Mouse (Mus musculus) stomach, postnatal 0 days (tissue): ENCODE results near the gene Aldh2.

Experiments
- CTCF ChIP-seq: IDR thresholded peaks from 2 replicates; pipeline ENCODE4 v1.5.1; 2016; ENCODE audit warnings: antibody characterized with exemption, low read depth, mild to moderate bottlenecking, moderate library complexity
- EP300 ChIP-seq: optimal IDR thresholded peaks from 2 replicates; pipeline ENCODE3; 2016; ENCODE audit warnings: antibody characterized with exemption

DNA sequence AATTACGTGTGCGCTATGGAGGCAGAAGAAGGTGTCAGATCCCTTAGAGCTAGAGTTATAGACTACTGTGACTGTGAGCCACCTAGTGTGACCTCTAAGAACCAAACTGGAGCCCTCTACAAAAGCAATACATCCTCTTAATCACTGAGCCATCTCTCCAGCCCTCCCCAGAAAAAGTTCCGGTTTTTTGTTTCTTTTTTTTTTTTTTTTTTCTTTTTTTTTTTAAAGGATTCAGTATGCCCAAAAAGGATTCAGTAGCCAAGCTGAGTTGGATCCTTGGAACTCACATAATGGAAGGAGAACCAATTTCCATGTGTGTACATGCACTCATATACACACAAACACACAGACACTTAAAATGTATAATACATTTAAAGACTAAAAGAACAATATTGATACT lies 50.3 kb downstream of the Aldh2 start:
- TF ChIP-seq CTCF (no peak), EP300 (no peak)
